Mouse (Mus musculus) heart, embryonic 11.5 days (tissue): ENCODE data around the gene Creb1. TPM values are rescaled to one million over a fixed set of nuclear protein-coding genes. Genes with fewer than 3 reads are reported as not detected.

Experiments used
- ATAC-seq: fragments of 200-750 bp; cut with Nextera tagmentation; replicated peaks from 2 replicates; pipeline ENCODE4 v1.8.0; 2017; ENCODE audit warnings: moderate library complexity; ENCODE audit not compliant: insufficient number of reproducible peaks, low FRiP score, low TSS enrichment
- H3K27ac ChIP-seq: fragments of 300-500 bp; sonication (generic); 2 replicates; pipeline ENCODE4 v1.5.1; 2014; ENCODE audit warnings: mild to moderate bottlenecking, low read depth, low read length
- H3K27me3 ChIP-seq: fragments of 300-500 bp; sonication (generic); 2 replicates; pipeline ENCODE4 v1.6.1; 2014; ENCODE audit warnings: mild to moderate bottlenecking, low read length, mixed read lengths; ENCODE audit not compliant: control insufficient read depth, insufficient read depth
- H3K36me3 ChIP-seq: fragments of 300-500 bp; sonication (generic); 2 replicates; pipeline ENCODE4 v1.6.1; 2014; ENCODE audit warnings: mild to moderate bottlenecking, low read length, moderate library complexity, mixed read lengths; ENCODE audit not compliant: control insufficient read depth, insufficient read depth
- H3K4me1 ChIP-seq: fragments of 300-500 bp; sonication (generic); 2 replicates; pipeline ENCODE4 v1.6.1; 2014; ENCODE audit warnings: low read length; ENCODE audit not compliant: control insufficient read depth, insufficient read depth
- H3K4me2 ChIP-seq: fragments of 300-500 bp; sonication (generic); 2 replicates; pipeline ENCODE4 v1.6.1; 2014; ENCODE audit warnings: mild to moderate bottlenecking, moderate library complexity
- H3K4me3 ChIP-seq: fragments of 300-500 bp; sonication (generic); 2 replicates; pipeline ENCODE4 v1.5.1; 2014; ENCODE audit warnings: low read depth, low read length
- H3K9ac ChIP-seq: fragments of 300-500 bp; sonication (generic); 2 replicates; pipeline ENCODE4 v1.6.1; 2014; ENCODE audit warnings: mild to moderate bottlenecking, low read depth, low read length, moderate library complexity
- H3K9me3 ChIP-seq: fragments of 300-500 bp; sonication (generic); replicated peaks from 2 replicates; pipeline ENCODE4 v1.6.1; 2016; ENCODE audit warnings: low read length; ENCODE audit not compliant: control insufficient read depth
- WGBS: fragments of 180-500 bp; shearing (Covaris S2); extraction: QIAGEN DNeasy Blood & Tissue Kit; methylation state at CpG from one replicate; pipeline ENCODE4 v1.1.7; 2014; ENCODE audit not compliant: insufficient replicate concordance; 5-methylcytosine and 5-hydroxymethylcytosine counted together
- polyA plus RNA-seq: library from polyadenylated mRNA; unstranded; fragments of >200 nt; fragmentation: Nextera tagmentation; extraction: Ambion mirVana; gene quantifications from 2 replicates; pipeline ENCODE4 v1.2.1, GENCODE M21; 2014

The Creb1 gene
- polyA plus RNA-seq, 1 experiment from 2014 or later, result 33.2 TPM

- WGBS, result 69% methylated on average over 3 of the region's 3 CpGs
- no peak for ATAC-seq
- no peak overlapping the region for H3K27ac ChIP-seq
Observed at GRCm38 (mm10) chr1:64518480-64518879, 14.0 kb upstream of the Creb1 start.

GRCm38 (mm10) chr1:64519345-64519744 is 13.1 kb upstream of the Creb1 start:
- no peak overlapping the region for H3K4me3 ChIP-seq
- H3K27ac ChIP-seq, result no peak overlapping the region
- H3K4me1 ChIP-seq, result peaks cover 18% of the 10 kb centered on the region
- no peaks in the 10 kb centered on the region for H3K9me3 ChIP-seq
- no peak overlapping the region for H3K9ac ChIP-seq
- no peaks in the 10 kb centered on the region for H3K36me3 ChIP-seq
- 15% methylated on average over 1 of the region's 1 CpGs for WGBS
- no peak overlapping the region for H3K4me2 ChIP-seq
- no peak for ATAC-seq
- H3K27me3 ChIP-seq, result no peaks in the 10 kb centered on the region

More at GRCm38 (mm10) chr1:64518480-64518879, 14.0 kb upstream of the Creb1 start:
- no peaks in the 10 kb centered on the region for H3K9me3 ChIP-seq
- no peaks in the 10 kb centered on the region for H3K27me3 ChIP-seq
- H3K4me2 ChIP-seq, result no peak overlapping the region
- H3K9ac ChIP-seq, result no peak overlapping the region
- H3K36me3 ChIP-seq, result no peaks in the 10 kb centered on the region
- peaks cover 18% of the 10 kb centered on the region for H3K4me1 ChIP-seq
- H3K4me3 ChIP-seq, result no peak overlapping the region

GRCm38 (mm10) chr1:64519901-64520300 is 12.5 kb upstream of the Creb1 start:
- Histone ChIP-seq H3K4me3 (no peak overlapping the region), H3K9me3 (no peaks in the 10 kb centered on the region), H3K4me2 (no peak overlapping the region), H3K27ac (peak overlapping the region; percentile 47), H3K9ac (no peak overlapping the region), H3K27me3 (no peaks in the 10 kb centered on the region), H3K36me3 (no peaks in the 10 kb centered on the region), H3K4me1 (peaks cover 18% of the 10 kb centered on the region)
- ATAC-seq, result no peak
- 33% methylated on average over 1 of the region's 1 CpGs for WGBS

GRCm38 (mm10) chr1:64521734-64522133 is 10.7 kb upstream of the Creb1 start:
- Histone ChIP-seq H3K36me3 (no peaks in the 10 kb centered on the region), H3K9ac (no peak overlapping the region), H3K4me3 (no peak overlapping the region), H3K27ac (no peak overlapping the region), H3K4me2 (no peak overlapping the region), H3K4me1 (peaks cover 14% of the 10 kb centered on the region), H3K27me3 (no peaks in the 10 kb centered on the region), H3K9me3 (no peaks in the 10 kb centered on the region)
- ATAC-seq, result no peak
- 82% methylated on average over 3 of the region's 3 CpGs for whole genome bisulfite sequencing

GRCm38 (mm10) chr1:64522637-64523036 is 9.8 kb upstream of the Creb1 start:
- Histone ChIP-seq H3K9ac (no peak overlapping the region), H3K4me1 (peaks cover 13% of the 10 kb centered on the region), H3K27me3 (no peaks in the 10 kb centered on the region), H3K36me3 (no peaks in the 10 kb centered on the region), H3K4me2 (no peak overlapping the region), H3K27ac (no peak overlapping the region), H3K4me3 (no peak overlapping the region), H3K9me3 (no peaks in the 10 kb centered on the region)
- 63% methylated on average over 6 of the region's 6 CpGs for WGBS
- no peak for ATAC-seq

GRCm38 (mm10) chr1:64523117-64523516 is 9.3 kb upstream of the Creb1 start:
- H3K27ac ChIP-seq, result no peak overlapping the region

GRCm38 (mm10) chr1:64524661-64525060 is 7.8 kb upstream of the Creb1 start:
- H3K9me3 ChIP-seq, result peaks cover 3% of the 10 kb centered on the region; the same call in 1 of the 2 replicates
- no peak overlapping the region for H3K4me2 ChIP-seq
- H3K36me3 ChIP-seq, result no peaks in the 10 kb centered on the region
- H3K27ac ChIP-seq, result no peak overlapping the region
- no peak overlapping the region for H3K9ac ChIP-seq
- no peak overlapping the region for H3K4me3 ChIP-seq
- no peaks in the 10 kb centered on the region for H3K27me3 ChIP-seq
- no peak for ATAC-seq
- H3K4me1 ChIP-seq, result peaks cover 9% of the 10 kb centered on the region
- WGBS, result 76% methylated on average over 2 of the region's 2 CpGs

More at GRCm38 (mm10) chr1:64523117-64523516, 9.3 kb upstream of the Creb1 start:
- ATAC-seq, result no peak
- Histone ChIP-seq H3K9ac (no peak overlapping the region), H3K9me3 (no peaks in the 10 kb centered on the region), H3K4me2 (no peak overlapping the region), H3K36me3 (no peaks in the 10 kb centered on the region), H3K4me3 (no peak overlapping the region), H3K27me3 (no peaks in the 10 kb centered on the region), H3K4me1 (peaks cover 13% of the 10 kb centered on the region)
- 67% methylated on average over 1 of the region's 1 CpGs for WGBS

GRCm38 (mm10) chr1:64527626-64528025 is 4.8 kb upstream of the Creb1 start:
- no peaks in the 10 kb centered on the region for H3K36me3 ChIP-seq

GRCm38 (mm10) chr1:64529781-64530315 is 2.6 kb upstream of the Creb1 start:
- Histone ChIP-seq H3K4me3 (no peak overlapping the region), H3K36me3 (no peaks in the 10 kb centered on the region), H3K27me3 (no peaks in the 10 kb centered on the region), H3K4me1 (peaks cover 15% of the 10 kb centered on the region; the same call in 1 of the 2 replicates), H3K4me2 (no peak overlapping the region), H3K9me3 (peaks cover 3% of the 10 kb centered on the region; the same call in 1 of the 2 replicates), H3K9ac (no peak overlapping the region), H3K27ac (no peak overlapping the region)
- no peak for ATAC-seq
- 93% methylated on average over 5 of the region's 5 CpGs for WGBS

More at GRCm38 (mm10) chr1:64527626-64528025, 4.8 kb upstream of the Creb1 start:
- H3K4me3 ChIP-seq, result no peak overlapping the region
- no peak overlapping the region for H3K27ac ChIP-seq
- no peaks in the 10 kb centered on the region for H3K27me3 ChIP-seq
- no peak for ATAC-seq
- peaks cover 12% of the 10 kb centered on the region for H3K4me1 ChIP-seq
- no peak overlapping the region for H3K9ac ChIP-seq
- H3K9me3 ChIP-seq, result peaks cover 3% of the 10 kb centered on the region; the same call in 1 of the 2 replicates
- H3K4me2 ChIP-seq, result no peak overlapping the region
